Mouse (Mus musculus) left cerebral cortex, postnatal 4 days (tissue): ENCODE data around the gene Olfr585. TPM values are rescaled to one million over a fixed set of nuclear protein-coding genes. Genes with fewer than 3 reads are reported as not detected.

Experiments
- DNase-seq: peaks from one replicate; pipeline ENCODE4 v3.0.0-alpha.2; 2022
- intact Hi-C: fragments of 180-260 bp; cut with DNase I; formaldehyde crosslinking; loops from one replicate; pipeline ENCODE4 v1.15.1; 2025
- total RNA-seq, 2 experiments: library from RNA; stranded (reverse); gene quantifications; 2 replicates each; pipeline ENCODE4 v1.2.3; 2021

The Olfr585 gene
- total RNA-seq = not detected

GRCm38 (mm10) chr7:103097420-103097819 lies at the start of gene Olfr585:
Olfr585 (plus strand) TSS chr7:103097720.
- intact Hi-C loops = no loop called here
- DNase-seq = no peak

GRCm38 (mm10) chr7:103051000-103051399 lies 46.5 kb upstream of the Olfr585 start, which contains the start of gene Olfr583:
Olfr583 (plus strand) TSS chr7:103051300.
- intact Hi-C loops = no loop called here

GRCm38 (mm10) chr7:103081585-103081984 lies 15.9 kb upstream of the Olfr585 start, which contains the start of gene Olfr584:
Olfr584 (plus strand) TSS chr7:103081885.
- intact Hi-C loops = no loop called here
- DNase-seq = no peak

More at GRCm38 (mm10) chr7:103051000-103051399, 46.5 kb upstream of the Olfr585 start, which contains the start of gene Olfr583:
- DNase-seq = no peak

- DNase-seq = no peak
- intact Hi-C loops = no loop called here
Observed at GRCm38 (mm10) chr7:103119406-103119805, 21.9 kb downstream of the Olfr585 start.

GRCm38 (mm10) chr7:103125538-103125937 lies 28.0 kb downstream of the Olfr585 start, which contains the start of gene Olfr586:
Olfr586 (minus strand) TSS chr7:103125638.
- no peak for DNase-seq
- intact Hi-C loops = no loop called here

GRCm38 (mm10) chr7:103140579-103140978 lies 43.1 kb downstream of the Olfr585 start, which contains the start of gene Olfr588-ps1:
Olfr588-ps1 (plus strand) TSS chr7:103140879.
- intact Hi-C loops = no loop called here
- no peak for DNase-seq

Other genes with a start within 250 kb of the Olfr585 start
- not detected for gene Olfr566, start 239.0 kb upstream of the Olfr585 start, total RNA-seq
- not detected for gene Olfr568, start 220.6 kb upstream of the Olfr585 start, total RNA-seq
- not detected for gene Olfr569, start 206.8 kb upstream of the Olfr585 start, total RNA-seq
- not detected for gene Olfr570, start 203.1 kb upstream of the Olfr585 start, total RNA-seq
- not detected for gene Olfr571, start 180.2 kb upstream of the Olfr585 start, total RNA-seq
- not detected for gene Olfr572, start 173.3 kb upstream of the Olfr585 start, total RNA-seq
- gene Olfr573-ps1, start 155.1 kb upstream of the Olfr585 start, total RNA-seq = not detected
- gene Olfr574, start 149.3 kb upstream of the Olfr585 start, total RNA-seq = not detected
- not detected for gene Olfr575, start 138.9 kb upstream of the Olfr585 start, total RNA-seq
- not detected for gene Olfr576, start 135.1 kb upstream of the Olfr585 start, total RNA-seq
- not detected for gene Olfr577, start 121.8 kb upstream of the Olfr585 start, total RNA-seq
- gene Olfr578, start 108.4 kb upstream of the Olfr585 start, total RNA-seq = not detected
- not detected for gene Olfr582, start 59.7 kb upstream of the Olfr585 start, total RNA-seq
- gene Olfr583, start 46.4 kb upstream of the Olfr585 start, total RNA-seq = not detected
- gene Olfr584, start 15.8 kb upstream of the Olfr585 start, total RNA-seq = not detected
- not detected for gene Olfr586, start 27.9 kb downstream of the Olfr585 start, total RNA-seq
- not detected for gene Olfr588-ps1, start 43.2 kb downstream of the Olfr585 start, total RNA-seq
- gene Olfr589, start 58.6 kb downstream of the Olfr585 start, total RNA-seq = not detected
- gene Olfr591, start 80.6 kb downstream of the Olfr585 start, total RNA-seq = not detected
- not detected for gene Olfr592, start 87.1 kb downstream of the Olfr585 start, total RNA-seq
- not detected for gene Olfr593, start 114.1 kb downstream of the Olfr585 start, total RNA-seq
- gene Olfr594, start 119.3 kb downstream of the Olfr585 start, total RNA-seq = not detected
- not detected for gene Usp17ld, start 154.8 kb downstream of the Olfr585 start, total RNA-seq
- not detected for gene Olfr596, start 207.9 kb downstream of the Olfr585 start, total RNA-seq
- gene Olfr597, start 218.6 kb downstream of the Olfr585 start, total RNA-seq = not detected
- not detected for gene Olfr598, start 225.8 kb downstream of the Olfr585 start, total RNA-seq
- not detected for gene Olfr599, start 238.2 kb downstream of the Olfr585 start, total RNA-seq